Mouse (Mus musculus) lung, embryonic 15.5 days (tissue): Measurements from ENCODE around the gene Ypel4. TPM values are rescaled to one million over a fixed set of nuclear protein-coding genes. Genes with fewer than 3 reads are reported as not detected.
"Not testable (repeated sequence)": the region's sequence is repeated elsewhere in the genome, so short reads cannot be mapped to it uniquely, and the experiment has no call there.

Experiments
- ATAC-seq: fragments of 200-750 bp; cut with Nextera tagmentation; 2 replicates; pipeline ENCODE4 v1.8.0; 2017; ENCODE audit warnings: moderate number of reproducible peaks, borderline replicate concordance; ENCODE audit not compliant: low FRiP score, low TSS enrichment; ENCODE audit errors: extremely low read depth
- H3K27ac ChIP-seq: fragments of 300-500 bp; sonication (generic); 2 replicates; pipeline ENCODE4 v1.5.1; 2015; ENCODE audit warnings: moderate library complexity, mild to moderate bottlenecking, inconsistent platforms
- H3K27me3 ChIP-seq: fragments of 300-500 bp; sonication (generic); 2 replicates; pipeline ENCODE4 v1.6.1; 2015; ENCODE audit warnings: inconsistent platforms
- H3K36me3 ChIP-seq: fragments of 300-500 bp; sonication (generic); 2 replicates; pipeline ENCODE4 v1.6.1; 2015; ENCODE audit warnings: inconsistent platforms
- H3K4me1 ChIP-seq: fragments of 300-500 bp; sonication (generic); 2 replicates; pipeline ENCODE4 v1.6.1; 2015; ENCODE audit warnings: inconsistent platforms
- H3K4me2 ChIP-seq: fragments of 300-500 bp; sonication (generic); 2 replicates; pipeline ENCODE4 v1.6.1; 2015; ENCODE audit warnings: inconsistent platforms, mild to moderate bottlenecking, moderate library complexity
- H3K4me3 ChIP-seq: fragments of 300-500 bp; sonication (generic); 2 replicates; pipeline ENCODE4 v1.5.1; 2015; ENCODE audit warnings: mild to moderate bottlenecking, inconsistent platforms
- H3K9ac ChIP-seq: fragments of 300-500 bp; sonication (generic); 2 replicates; pipeline ENCODE4 v1.6.1; 2015; ENCODE audit warnings: inconsistent platforms
- H3K9me3 ChIP-seq: fragments of 300-500 bp; sonication (generic); 2 replicates; pipeline ENCODE4 v1.6.1; 2016; ENCODE audit warnings: inconsistent platforms
- WGBS: fragments of 180-500 bp; shearing (Covaris S2); methylation state at CpG from one replicate; pipeline ENCODE4 v1.1.7; 2015; 5-methylcytosine and 5-hydroxymethylcytosine counted together
- polyA plus RNA-seq: library from polyadenylated mRNA; unstranded; fragments of >200 nt; fragmentation: Nextera tagmentation; extraction: Ambion mirVana; gene quantifications from 2 replicates; pipeline ENCODE4 v1.2.1, GENCODE M21; 2015

Gene Ypel4
- polyA plus RNA-seq, 1 experiment from 2014 or later = 6.3 TPM

DNA sequence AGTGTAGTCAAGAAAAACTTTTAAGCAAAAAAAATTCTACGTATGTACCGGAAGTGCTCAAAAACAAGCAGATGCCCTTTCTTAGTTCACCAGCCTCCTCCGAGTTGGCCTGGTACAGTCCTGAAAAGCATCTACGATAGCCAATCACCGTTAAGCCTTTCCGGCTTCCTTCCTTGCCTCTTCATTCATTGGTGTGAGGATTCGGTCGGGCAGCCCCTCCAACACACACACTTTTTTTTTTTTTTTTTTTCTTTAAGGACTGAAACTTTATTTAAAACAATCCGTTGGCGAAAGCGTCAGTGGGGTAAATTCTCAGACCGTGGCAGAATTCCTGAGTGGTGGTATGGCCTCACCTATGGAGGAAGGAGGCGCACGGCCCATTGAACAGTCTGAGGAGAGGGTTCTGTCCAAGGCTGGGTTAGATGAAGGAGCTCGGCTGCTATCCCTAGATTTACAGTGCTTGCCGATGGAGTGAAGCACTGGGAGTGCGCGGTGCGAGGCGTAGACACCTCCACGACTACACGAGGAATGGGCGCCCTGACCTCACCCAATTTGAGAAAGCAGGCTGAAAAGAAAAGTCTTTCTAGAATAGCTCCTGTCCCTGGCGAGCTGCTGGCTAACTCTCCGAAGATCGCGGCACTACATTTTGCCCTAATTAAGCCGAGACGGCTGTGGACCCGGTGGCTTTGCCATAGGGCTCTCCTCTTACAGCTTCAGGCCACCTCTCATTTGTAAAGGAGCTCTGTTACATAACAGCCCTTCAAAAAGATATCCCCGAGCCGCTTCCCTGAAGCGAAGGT, 18.1 kb upstream of the Ypel4 start:
- peak overlapping the region; percentile 76 for H3K9ac ChIP-seq
- WGBS = under 1% methylated on average over 33 of the region's 33 CpGs
- peaks cover 2% of the 10 kb centered on the region for H3K36me3 ChIP-seq
- ATAC-seq = peak; percentile 95
- peak overlapping the region; percentile 97 for H3K27ac ChIP-seq
- H3K4me1 ChIP-seq = peaks cover 13% of the 10 kb centered on the region
- peak overlapping the region; percentile 73 for H3K4me2 ChIP-seq
- no peaks in the 10 kb centered on the region for H3K9me3 ChIP-seq
- H3K4me3 ChIP-seq = peak overlapping the region; percentile 94
- H3K27me3 ChIP-seq = no peaks in the 10 kb centered on the region

DNA sequence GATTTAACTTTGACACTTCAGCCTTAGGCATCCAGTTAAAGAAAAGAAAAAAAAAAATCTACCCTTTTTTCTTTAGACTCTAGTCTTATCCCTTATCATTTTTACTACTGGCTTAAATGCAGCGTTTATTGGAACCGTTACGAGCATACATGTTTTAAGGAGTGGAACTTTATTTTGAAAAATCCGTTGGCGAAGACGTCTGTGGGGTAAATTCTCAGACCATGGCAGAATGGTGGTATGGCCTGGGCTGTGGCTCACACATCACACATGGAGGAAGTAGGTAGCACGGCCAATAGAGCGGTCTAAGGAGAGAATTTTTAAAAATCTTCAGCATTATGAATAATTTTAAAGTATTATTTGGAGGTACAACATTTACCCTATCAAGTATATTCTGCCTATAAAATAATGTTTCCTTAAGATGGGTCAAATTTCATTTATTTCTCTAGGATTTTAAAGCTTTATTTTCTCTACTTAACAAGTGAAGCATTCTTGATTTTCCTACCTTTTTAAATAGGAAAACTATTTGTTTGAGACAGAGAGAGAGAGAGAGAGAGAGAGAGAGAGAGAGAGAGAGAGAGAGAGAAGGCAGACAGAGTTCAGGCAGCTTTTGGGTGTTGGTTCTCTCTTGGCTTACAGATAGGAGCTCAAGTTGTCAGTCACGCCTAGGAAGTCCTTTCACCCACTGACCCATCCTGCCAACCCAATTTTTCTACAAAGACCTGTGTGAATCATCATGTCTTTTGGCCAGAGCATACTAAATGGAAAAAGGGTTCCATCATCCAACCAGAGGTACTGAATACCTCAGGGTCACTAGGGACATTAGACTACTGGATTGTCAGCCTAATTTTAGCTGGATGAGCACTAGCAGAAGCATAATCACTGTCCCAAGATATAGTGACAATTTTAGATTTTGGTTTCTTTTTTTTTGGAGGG, 17.2 kb upstream of the Ypel4 start:
- no peaks in the 10 kb centered on the region for H3K27me3 ChIP-seq
- WGBS = 24% methylated on average over 9 of the region's 9 CpGs

DNA sequence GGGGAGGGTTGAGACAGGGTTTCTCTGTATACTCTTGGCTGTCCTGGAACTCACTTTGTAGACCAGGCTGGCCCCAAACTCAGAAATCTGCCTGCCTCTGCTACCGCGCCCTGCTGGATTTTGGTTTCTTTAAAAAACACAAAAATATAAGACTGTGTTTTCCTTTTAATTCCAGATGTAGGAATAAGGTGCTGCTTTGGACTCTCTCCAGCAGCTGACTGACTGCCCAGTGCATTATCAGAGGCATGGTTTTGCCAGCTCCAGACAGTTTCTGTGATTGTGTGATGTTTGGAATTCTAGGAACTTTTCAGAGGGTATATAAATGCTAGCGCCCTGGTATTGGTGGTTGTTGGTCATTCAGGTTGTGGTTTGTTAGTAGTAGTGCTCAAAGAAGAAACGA, 16.5 kb upstream of the Ypel4 start:
- Histone ChIP-seq H3K27ac (no peak overlapping the region), H3K4me3 (no peak overlapping the region), H3K4me2 (no peak overlapping the region), H3K9ac (no peak overlapping the region), H3K27me3 (no peaks in the 10 kb centered on the region), H3K36me3 (peaks cover 10% of the 10 kb centered on the region; the same call in 1 of the 2 replicates), H3K4me1 (peaks cover 13% of the 10 kb centered on the region), H3K9me3 (no peaks in the 10 kb centered on the region)
- WGBS = 90% methylated on average over 4 of the region's 4 CpGs
- ATAC-seq = no peak

More for the DNA sequence above, 17.2 kb upstream of the Ypel4 start:
- Histone ChIP-seq H3K9me3 (no peaks in the 10 kb centered on the region), H3K4me2 (peak overlapping the region; percentile 73), H3K4me1 (peaks cover 13% of the 10 kb centered on the region), H3K9ac (peak overlapping the region; percentile 76), H3K4me3 (peak overlapping the region; percentile 94), H3K27ac (peak overlapping the region; percentile 97), H3K36me3 (peaks cover 7% of the 10 kb centered on the region; the same call in 1 of the 2 replicates)
- ATAC-seq = no peak

DNA sequence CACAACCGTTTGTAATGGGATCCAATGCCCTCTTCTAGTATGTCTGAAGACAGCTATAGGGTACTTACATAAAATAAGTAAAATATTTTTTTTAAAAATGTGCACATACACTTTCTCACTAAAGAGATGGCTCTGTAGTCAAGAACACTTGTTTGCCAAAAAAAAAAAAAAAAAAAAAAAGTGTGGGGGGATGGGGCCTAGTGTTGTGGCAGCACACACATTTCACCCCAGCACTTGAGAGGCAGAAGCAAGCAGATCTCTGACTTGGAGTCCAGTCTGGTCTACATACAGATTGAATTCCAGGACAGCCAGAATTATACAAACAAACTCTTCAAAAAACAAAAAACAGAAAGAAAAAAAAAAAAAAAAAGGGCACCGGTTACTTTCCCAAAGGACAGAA, 13.1 kb upstream of the Ypel4 start:
- Histone ChIP-seq H3K36me3 (peaks cover 24% of the 10 kb centered on the region), H3K27me3 (no peaks in the 10 kb centered on the region), H3K9ac (no peak overlapping the region), H3K4me3 (no peak overlapping the region), H3K4me1 (peaks cover 11% of the 10 kb centered on the region), H3K27ac (no peak overlapping the region), H3K9me3 (no peaks in the 10 kb centered on the region), H3K4me2 (no peak overlapping the region)
- WGBS = 91% methylated on average over 2 of the region's 2 CpGs
- no peak for ATAC-seq

DNA sequence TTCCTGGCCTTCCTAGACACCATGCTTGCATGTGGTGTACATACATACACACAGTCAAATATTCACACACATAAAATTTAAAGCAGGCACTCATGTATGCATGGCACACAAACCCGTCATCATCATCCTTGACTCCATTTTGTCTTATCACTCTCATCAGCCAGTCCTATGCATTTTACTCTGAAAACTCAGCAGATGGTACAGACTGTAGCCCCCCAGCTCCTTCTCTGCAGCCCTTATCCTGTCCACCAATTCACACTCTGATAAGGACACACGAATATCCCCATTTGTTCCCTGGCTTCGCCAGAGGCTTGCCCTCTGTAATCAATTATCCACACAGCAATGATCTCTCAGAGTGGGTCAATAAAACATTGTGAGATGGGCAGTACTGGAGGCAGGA, 12.7 kb upstream of the Ypel4 start:
- Histone ChIP-seq H3K4me3 (no peak overlapping the region), H3K9ac (no peak overlapping the region), H3K27ac (no peak overlapping the region), H3K9me3 (no peaks in the 10 kb centered on the region), H3K36me3 (peaks cover 24% of the 10 kb centered on the region), H3K27me3 (no peaks in the 10 kb centered on the region), H3K4me1 (peaks cover 15% of the 10 kb centered on the region), H3K4me2 (no peak overlapping the region)
- no peak for ATAC-seq
- WGBS = 85% methylated on average over 3 of the region's 3 CpGs

DNA sequence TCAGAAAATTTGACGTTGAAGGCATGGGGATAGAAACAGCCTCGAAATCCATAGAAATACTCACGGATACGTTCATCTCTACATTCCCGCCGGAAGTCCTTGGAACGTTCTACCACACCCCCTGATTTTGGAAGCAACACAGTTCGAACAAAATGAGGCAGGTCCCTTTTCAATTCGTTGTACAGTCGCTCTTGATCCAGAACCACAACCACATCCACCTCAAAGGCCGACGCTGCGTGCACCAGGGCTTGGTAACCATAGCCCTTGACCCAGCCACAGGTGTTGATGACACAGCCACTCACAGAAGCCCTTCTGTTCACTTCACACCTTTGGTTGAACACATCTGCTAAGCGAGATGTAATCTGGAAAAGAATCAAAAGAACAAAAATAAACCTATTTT, 10.0 kb upstream of the Ypel4 start:
- no peak for ATAC-seq
- WGBS = 93% methylated on average over 14 of the region's 14 CpGs
- H3K4me1 ChIP-seq = peaks cover 15% of the 10 kb centered on the region
- no peak overlapping the region for H3K4me2 ChIP-seq
- no peak overlapping the region for H3K9ac ChIP-seq
- no peaks in the 10 kb centered on the region for H3K27me3 ChIP-seq
- peaks cover 24% of the 10 kb centered on the region for H3K36me3 ChIP-seq
- H3K4me3 ChIP-seq = no peak overlapping the region
- no peak overlapping the region for H3K27ac ChIP-seq
- H3K9me3 ChIP-seq = no peaks in the 10 kb centered on the region

DNA sequence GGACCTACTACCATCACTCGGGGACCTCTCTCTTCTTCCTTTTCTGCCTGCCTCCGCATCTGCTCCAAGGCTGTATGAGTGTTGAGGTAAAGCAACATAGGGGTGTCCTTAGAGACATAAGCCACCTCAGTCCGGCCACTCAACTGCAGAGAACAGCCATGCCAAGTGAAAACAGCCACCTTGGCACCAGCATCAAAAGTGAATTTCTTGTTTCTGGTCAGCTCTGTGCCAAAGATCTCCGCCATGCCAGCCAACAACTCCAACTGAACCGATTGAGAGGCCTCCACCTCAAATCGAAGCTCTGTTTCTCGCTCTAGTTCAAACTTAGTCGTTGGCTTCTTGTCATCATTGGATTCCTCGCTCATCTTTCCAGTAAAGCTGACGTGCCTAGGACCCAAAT, 8.1 kb upstream of the Ypel4 start:
- Histone ChIP-seq H3K4me1 (peaks cover 15% of the 10 kb centered on the region), H3K27me3 (no peaks in the 10 kb centered on the region), H3K4me3 (no peak overlapping the region), H3K27ac (no peak overlapping the region), H3K9me3 (no peaks in the 10 kb centered on the region), H3K9ac (no peak overlapping the region), H3K36me3 (peaks cover 24% of the 10 kb centered on the region), H3K4me2 (peak overlapping the region; percentile 85; the same call in 1 of the 2 replicates)
- no peak for ATAC-seq
- 90% methylated on average over 10 of the region's 10 CpGs for WGBS

DNA sequence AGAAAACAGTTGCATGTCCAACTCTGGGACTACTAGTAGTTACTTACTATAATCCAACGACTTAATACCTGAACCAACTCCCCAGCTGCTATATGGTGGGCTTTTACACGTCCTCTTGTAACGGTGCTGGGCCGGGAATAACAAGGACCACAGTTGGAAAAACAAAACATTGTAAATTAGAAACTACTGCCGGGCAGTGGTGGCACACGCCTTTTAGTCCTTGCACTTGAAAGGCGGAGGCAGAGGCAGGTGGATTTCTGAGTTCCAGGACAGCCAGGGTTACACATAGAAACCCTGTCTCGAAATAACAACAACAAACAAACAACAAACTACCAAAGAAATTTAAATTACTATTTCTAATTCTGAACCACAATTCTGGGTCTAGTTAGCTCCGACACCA, 7.1 kb upstream of the Ypel4 start:
- ATAC-seq = peak; percentile 9; the same call in 1 of the 2 replicates
- no peaks in the 10 kb centered on the region for H3K27me3 ChIP-seq
- WGBS = 5% methylated on average over 9 of the region's 9 CpGs
- peaks cover 15% of the 10 kb centered on the region for H3K4me1 ChIP-seq
- peaks cover 16% of the 10 kb centered on the region for H3K36me3 ChIP-seq
- H3K9me3 ChIP-seq = no peaks in the 10 kb centered on the region
- H3K27ac ChIP-seq = 0 out of 2 replicates have a peak overlapping the region, but pooled peaks have one; percentile 82
- H3K9ac ChIP-seq = peak overlapping the region; percentile 56
- peak overlapping the region; percentile 63 for H3K4me3 ChIP-seq
- peak overlapping the region; percentile 85 for H3K4me2 ChIP-seq

DNA sequence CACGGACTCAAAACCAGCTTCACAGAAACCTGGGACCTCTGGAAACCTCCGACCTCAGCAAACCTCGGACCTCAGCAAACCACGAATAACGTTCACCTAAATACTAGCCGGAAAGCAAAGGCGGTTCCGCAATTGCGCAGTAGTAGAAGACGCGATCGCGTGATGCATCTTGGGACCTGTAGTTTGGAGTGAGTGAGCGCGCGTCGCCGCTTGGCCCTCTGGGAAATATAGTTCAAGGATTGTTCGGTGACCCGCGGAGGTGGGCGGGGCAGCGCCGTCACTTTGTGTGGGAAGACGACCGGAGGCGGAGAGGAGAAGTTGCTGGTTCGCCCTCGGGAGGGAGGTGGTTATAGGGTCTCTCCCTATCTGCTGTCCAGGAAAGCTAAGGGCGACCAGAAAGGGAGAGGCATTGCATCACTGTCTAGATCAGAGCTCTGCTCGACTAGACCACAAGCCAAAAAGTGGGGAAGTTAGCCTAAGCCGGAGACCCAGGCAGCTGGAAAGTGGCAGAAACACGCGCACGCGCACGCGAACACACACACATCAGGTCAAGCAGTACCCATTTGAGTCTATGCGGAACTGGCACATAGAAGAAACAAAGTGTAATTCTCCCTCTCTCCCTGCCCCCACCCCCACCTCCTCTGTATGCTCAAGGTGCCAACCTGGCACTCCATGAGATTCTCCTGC, 6.5 kb upstream of the Ypel4 start, which contains the start of gene Clp1:
Gene Clp1, minus strand, starts transcription at position 179 of the 687 bp plus-strand sequence.
- peak within 1 kb of the TSS; percentile 85 for H3K4me2 ChIP-seq
- H3K36me3 ChIP-seq = peaks cover 14% of the 10 kb centered on the region
- H3K9me3 ChIP-seq = no peaks in the 10 kb centered on the region
- H3K4me3 ChIP-seq = peak within 1 kb of the TSS; percentile 63
- peaks cover 15% of the 10 kb centered on the region for H3K4me1 ChIP-seq
- peak; percentile 97 for ATAC-seq
- WGBS = under 1% methylated on average over 39 of the region's 39 CpGs
- peak within 1 kb of the TSS; percentile 82 for H3K27ac ChIP-seq
- H3K9ac ChIP-seq = peak within 1 kb of the TSS; percentile 56
- no peaks in the 10 kb centered on the region for H3K27me3 ChIP-seq

DNA sequence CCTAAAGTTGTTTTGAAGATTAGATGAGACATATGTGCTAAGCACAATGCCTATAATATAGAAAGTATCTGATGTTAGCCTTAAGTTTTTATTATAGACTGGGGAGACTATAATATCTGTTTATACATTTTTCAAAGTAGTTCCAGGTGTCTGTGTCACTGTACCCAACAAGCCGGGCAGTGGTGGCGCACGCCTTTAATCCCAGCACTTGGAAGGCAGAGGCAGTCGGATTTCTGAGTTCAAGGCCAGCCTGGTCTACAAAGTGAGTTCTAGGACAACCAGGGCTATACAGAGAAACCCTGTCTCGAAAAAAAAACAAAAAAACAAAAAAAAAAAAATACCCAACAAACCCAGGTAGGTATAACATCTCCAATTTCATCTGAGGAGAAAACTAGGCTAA, 5.7 kb upstream of the Ypel4 start:
- H3K9me3 ChIP-seq, H3K9ac ChIP-seq, H3K27ac ChIP-seq, H3K4me2 ChIP-seq, ATAC-seq, H3K27me3 ChIP-seq, H3K4me3 ChIP-seq: not testable (repeated sequence)
- 79% methylated on average over 5 of the region's 5 CpGs for WGBS
- Histone ChIP-seq H3K36me3 (peaks cover 13% of the 10 kb centered on the region), H3K4me1 (peaks cover 15% of the 10 kb centered on the region)

DNA sequence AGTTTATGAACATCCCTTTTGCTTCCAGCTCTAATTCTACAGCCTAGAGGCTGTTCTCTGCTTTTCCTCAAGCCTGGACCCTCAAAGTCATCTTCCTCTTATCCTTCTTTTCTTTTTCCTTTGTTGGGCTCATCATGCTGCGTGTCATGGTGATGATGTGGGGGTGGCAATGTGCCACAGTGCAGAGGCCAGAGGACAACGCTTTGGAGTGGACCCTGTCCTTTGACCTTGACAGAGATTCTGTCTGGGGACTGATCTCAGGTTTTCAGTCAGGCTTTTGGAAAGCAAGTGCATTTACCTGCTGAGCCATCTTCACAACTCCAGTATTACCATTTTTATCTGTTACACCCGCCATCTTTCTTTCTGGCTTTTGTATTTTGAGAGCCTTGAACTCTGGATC, 2.7 kb upstream of the Ypel4 start:
- peaks cover 26% of the 10 kb centered on the region for H3K4me1 ChIP-seq
- ATAC-seq = no peak
- peaks cover 16% of the 10 kb centered on the region; the same call in 1 of the 2 replicates for H3K27me3 ChIP-seq
- H3K9me3 ChIP-seq = no peaks in the 10 kb centered on the region
- no peak overlapping the region for H3K4me2 ChIP-seq
- 75% methylated on average over 3 of the region's 3 CpGs for WGBS
- no peak overlapping the region for H3K9ac ChIP-seq
- no peak overlapping the region for H3K27ac ChIP-seq
- no peak overlapping the region for H3K4me3 ChIP-seq
- no peaks in the 10 kb centered on the region for H3K36me3 ChIP-seq
